Comparison of ENCODE assay signal across 12 mouse cellular contexts in the genomic region with DNA sequence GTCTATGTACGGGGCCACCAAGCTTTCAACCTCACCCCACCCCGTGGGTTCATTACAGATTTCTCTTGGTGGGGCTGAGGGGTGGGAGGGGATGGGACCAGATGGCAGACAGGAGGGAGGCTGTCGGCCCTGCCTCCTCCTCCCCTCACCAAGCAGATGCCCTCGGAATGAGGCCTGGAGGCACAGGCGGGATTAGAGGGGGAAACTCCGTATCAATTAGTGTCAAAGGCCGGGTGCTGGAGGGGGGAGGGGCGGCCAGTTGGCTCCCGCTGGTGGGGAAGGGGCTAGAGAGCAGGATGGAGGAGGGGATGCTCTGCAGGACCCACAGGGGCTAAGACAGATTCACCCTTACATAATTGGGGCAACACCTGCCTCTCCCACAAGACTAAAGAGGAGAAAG. TPM values are rescaled to one million over a fixed set of nuclear protein-coding genes. Genes with fewer than 3 reads are reported as not detected.
DNase-seq lines count a peak whose midpoint lies in the region; ATAC-seq lines count a peak whose summit lies in the region.
"Had no signal": no experiment of that assay in that cellular context is flagged by ENCODE, and none has a peak within 500 bp of the region (broad histone marks: within the 10 kb centered on the region; RNA-seq: fewer than 3 reads in every experiment).

No protein-coding gene starts in this region.

- no peak overlapping the region for H3K9ac ChIP-seq in embryonic facial prominence, embryonic 11.5 days (replicated peaks; ENCODE audit: low read length)
- H3K9ac ChIP-seq in hindbrain, embryonic 15.5 days, result no peak overlapping the region
- peak overlapping the region; percentile 18; the same call in 1 of the 2 replicates for H3K9ac ChIP-seq in neural tube, embryonic 11.5 days (ENCODE audit: low read length)

- ATAC-seq in embryonic facial prominence, embryonic 11.5 days (replicated peaks; ENCODE audit: insufficient number of reproducible peaks, low FRiP score, low TSS enrichment, low read depth), result peak; percentile 63
- peak; percentile 52 for ATAC-seq in hindbrain, embryonic 15.5 days (ENCODE audit: low FRiP score, low read depth)
- peak; percentile 69 for ATAC-seq in neural tube, embryonic 11.5 days (ENCODE audit: insufficient read depth, low FRiP score, low TSS enrichment)

- no peak overlapping the region for H3K4me2 ChIP-seq in embryonic facial prominence, embryonic 11.5 days (ENCODE audit: low read depth, low read length)
- H3K4me2 ChIP-seq in hindbrain, embryonic 15.5 days, result no peak overlapping the region; the same call in 1 of the 2 replicates
- no peak overlapping the region for H3K4me2 ChIP-seq in neural tube, embryonic 11.5 days (ENCODE audit: low read depth)

- peak; percentile 67 for DNase-seq in brain, adult 2 months (ENCODE audit: low read depth, low spot score)
- DNase-seq in embryonic facial prominence, embryonic 11.5 days (ENCODE audit: low spot score), result peak; percentile 61
- DNase-seq in neural tube, embryonic 11.5 days (ENCODE audit: low spot score), result peak; percentile 86
- DNase-seq in ovary, postnatal 36 days (ENCODE audit: low spot score), result no peak
- DNase-seq in heart, embryonic 10.5 days (ENCODE audit: low spot score), result no peak
- DNase-seq in urinary bladder, postnatal 4 days (ENCODE audit: low spot score in 2 of 2), result no peak
- DNase-seq in lung, postnatal 36 days, result no peak
- DNase-seq: adrenal gland, adult 2 months; gastrocnemius, postnatal 25 days; kidney, adult 18-20 months had no signal

- no peaks in the 10 kb centered on the region for H3K36me3 ChIP-seq in embryonic facial prominence, embryonic 11.5 days (replicated peaks; ENCODE audit: control insufficient read depth, insufficient read depth, low read depth, low read length)
- no peaks in the 10 kb centered on the region; the same call in 1 of the 2 replicates for H3K36me3 ChIP-seq in hindbrain, embryonic 15.5 days
- H3K36me3 ChIP-seq in neural tube, embryonic 11.5 days (ENCODE audit: control insufficient read depth, insufficient read depth, low read length), result no peaks in the 10 kb centered on the region
- no peaks in the 10 kb centered on the region for H3K36me3 ChIP-seq in heart, embryonic 10.5 days
- H3K36me3 ChIP-seq: G1E had no signal

- H3K4me1 ChIP-seq in embryonic facial prominence, embryonic 11.5 days (ENCODE audit: control insufficient read depth, insufficient read depth, low read length), result no peaks in the 10 kb centered on the region; the same call in 1 of the 2 replicates
- peaks cover 60% of the 10 kb centered on the region for H3K4me1 ChIP-seq in hindbrain, embryonic 15.5 days (replicated peaks)
- peaks cover 28% of the 10 kb centered on the region for H3K4me1 ChIP-seq in neural tube, embryonic 11.5 days (ENCODE audit: control insufficient read depth, insufficient read depth, low read length)
- peaks cover 17% of the 10 kb centered on the region for H3K4me1 ChIP-seq in heart, embryonic 10.5 days

- no peaks in the 10 kb centered on the region for H3K9me3 ChIP-seq in embryonic facial prominence, embryonic 11.5 days (replicated peaks; ENCODE audit: control insufficient read depth, low read length)
- no peaks in the 10 kb centered on the region for H3K9me3 ChIP-seq in hindbrain, embryonic 15.5 days
- no peaks in the 10 kb centered on the region for H3K9me3 ChIP-seq in neural tube, embryonic 11.5 days (ENCODE audit: control insufficient read depth, low read length)
- no peaks in the 10 kb centered on the region for H3K9me3 ChIP-seq in heart, embryonic 10.5 days

- no peak overlapping the region for H3K27ac ChIP-seq in embryonic facial prominence, embryonic 11.5 days (replicated peaks; ENCODE audit: low read depth, low read length)
- 0 out of 2 replicates have a peak overlapping the region, but pooled peaks have one; percentile 26 for H3K27ac ChIP-seq in hindbrain, embryonic 15.5 days (replicated peaks)
- peak overlapping the region; percentile 73; the same call in 1 of the 2 replicates for H3K27ac ChIP-seq in neural tube, embryonic 11.5 days (ENCODE audit: low read depth, low read length)
- no peak overlapping the region for H3K27ac ChIP-seq in heart, embryonic 10.5 days

- 0% methylated on average over 8 of the region's 9 CpGs for WGBS in embryonic facial prominence, embryonic 11.5 days
- WGBS in hindbrain, embryonic 15.5 days, result 6% methylated on average over 7 of the region's 9 CpGs
- WGBS in neural tube, embryonic 11.5 days, result 0% methylated on average over 7 of the region's 9 CpGs
- 5% methylated on average over 9 of the region's 9 CpGs for WGBS in heart, embryonic 10.5 days

- no peaks in the 10 kb centered on the region for H3K27me3 ChIP-seq in embryonic facial prominence, embryonic 11.5 days (ENCODE audit: control insufficient read depth, insufficient read depth, low read length)
- H3K27me3 ChIP-seq in hindbrain, embryonic 15.5 days, result no peaks in the 10 kb centered on the region
- H3K27me3 ChIP-seq in neural tube, embryonic 11.5 days (ENCODE audit: control insufficient read depth, insufficient read depth, low read length), result no peaks in the 10 kb centered on the region
- peaks cover 9% of the 10 kb centered on the region; the same call in 1 of the 2 replicates for H3K27me3 ChIP-seq in heart, embryonic 10.5 days (ENCODE audit: insufficient read depth, poor library complexity, severe bottlenecking)

- no peak overlapping the region for H3K4me3 ChIP-seq in embryonic facial prominence, embryonic 11.5 days (ENCODE audit: low read depth, low read length)
- no peak overlapping the region for H3K4me3 ChIP-seq in hindbrain, embryonic 15.5 days
- no peak overlapping the region for H3K4me3 ChIP-seq in neural tube, embryonic 11.5 days (ENCODE audit: low read depth, low read length)
- H3K4me3 ChIP-seq in heart, embryonic 10.5 days, result no peak overlapping the region

RNA-seq across cellular contexts. Expression of a gene that starts 22.0 kb away (rescaled TPM):
- 3.4 and 4.2 TPM in 2 replicates for polyA plus RNA-seq in embryonic facial prominence, embryonic 11.5 days (2014; fragmentation: Nextera tagmentation; extraction: Ambion mirVana)
- polyA plus RNA-seq in hindbrain, embryonic 15.5 days (2015; fragmentation: Nextera tagmentation; extraction: Ambion mirVana), result 17.7 and 18.2 TPM in 2 replicates
- 18.1 and 20.7 TPM in 2 replicates for polyA plus RNA-seq in neural tube, embryonic 11.5 days (2014; fragmentation: Nextera tagmentation; extraction: Ambion mirVana)
- polyA plus RNA-seq in heart, embryonic 10.5 days (2016; fragmentation: Nextera tagmentation; extraction: Ambion mirVana), result 0.90 and 1.3 TPM in 2 replicates
- polyA plus RNA-seq: G1E had no signal

Comparison
In these comparisons a context has a peak if more than half of its experiments do, and no peak if none do; other contexts are left out.
1. DNase-seq: peak in brain, adult 2 months (single experiment), embryonic facial prominence, embryonic 11.5 days (single experiment) and neural tube, embryonic 11.5 days (single experiment); none in ovary, postnatal 36 days (single experiment), heart, embryonic 10.5 days (single experiment), urinary bladder, postnatal 4 days (0 of 2) and lung, postnatal 36 days (single experiment).
2. H3K27ac ChIP-seq: peak in hindbrain, embryonic 15.5 days (single experiment) and neural tube, embryonic 11.5 days (single experiment); none in embryonic facial prominence, embryonic 11.5 days (single experiment) and heart, embryonic 10.5 days (single experiment).
3. Peak in every context shown above with its lines, with median percentiles within 50 percentile points of each other: ATAC-seq.